Mouse (Mus musculus) G1E (cell line): Measurements from ENCODE around the gene Lsm14b. TPM values are rescaled to one million over a fixed set of nuclear protein-coding genes. Genes with fewer than 3 reads are reported as not detected.

Experiments used
- ATAC-seq: 2 replicates; pipeline ENCODE4 v1.8.0; 2016; ENCODE audit warnings: mild to moderate bottlenecking; ENCODE audit not compliant: insufficient number of reproducible peaks, poor library complexity, low FRiP score, severe bottlenecking; ENCODE audit errors: extremely low read depth
- DNase-seq: peaks from one replicate; pipeline ENCODE4 v3.0.0; 2012; ENCODE audit warnings: low spot score
- H3K27me3 ChIP-seq: 2 replicates; pipeline ENCODE4 v1.6.1; 2012; ENCODE audit warnings: mild to moderate bottlenecking, low read length, inconsistent platforms; ENCODE audit not compliant: insufficient read depth
- H3K36me3 ChIP-seq: replicated peaks from 2 replicates; pipeline ENCODE3; 2012; ENCODE audit warnings: mild to moderate bottlenecking, inconsistent platforms
- H3K4me1 ChIP-seq: 2 replicates; pipeline ENCODE4 v1.6.1; 2012; ENCODE audit warnings: low read depth, low read length, inconsistent platforms, mixed read lengths; ENCODE audit not compliant: insufficient read depth
- H3K4me3 ChIP-seq: 2 replicates; pipeline ENCODE4 v1.5.1; 2012; ENCODE audit warnings: low read depth, mild to moderate bottlenecking, inconsistent platforms, low read length, moderate library complexity, mixed read lengths
- H3K9me3 ChIP-seq: replicated peaks from 2 replicates; pipeline ENCODE4 v1.6.1; 2012; ENCODE audit warnings: inconsistent platforms
- CTCF ChIP-seq: IDR thresholded peaks from 2 replicates; pipeline ENCODE4 v1.5.1; 2012; ENCODE audit warnings: low read depth, low read length, inconsistent platforms, mixed read lengths
- GATA1 ChIP-seq: IDR thresholded peaks from 2 replicates; pipeline ENCODE4 v1.6.1; 2012; ENCODE audit warnings: borderline replicate concordance, low read length, inconsistent platforms, mixed read lengths
- GATA2 ChIP-seq: IDR thresholded peaks from 2 replicates; pipeline ENCODE4 v1.6.1; 2012; ENCODE audit warnings: low read depth, low read length, inconsistent platforms, borderline replicate concordance
- POLR2AphosphoS5 ChIP-seq: IDR thresholded peaks from 2 replicates; pipeline ENCODE4 v1.6.1; 2012; ENCODE audit warnings: low read depth, low read length, inconsistent platforms; ENCODE audit not compliant: insufficient replicate concordance
- TAL1 ChIP-seq: conservative IDR thresholded peaks from 2 replicates; pipeline ENCODE4 v1.6.1; 2012; ENCODE audit warnings: low read depth, low read length, inconsistent platforms, mixed read lengths
- polyA plus RNA-seq: library from polyadenylated mRNA; stranded (reverse); fragments of >175 nt; gene quantifications from 2 replicates; pipeline ENCODE4 v1.2.3, GENCODE M21; 2012
- total RNA-seq, 2 experiments: library from RNA; stranded (forward) in 1 of 2; stranded (reverse) in 1 of 2; fragments of 200-1000 nt in 1 of 2; fragments of >200 nt in 1 of 2; fragmentation: Nextera tagmentation in 1 of 2; gene quantifications; 2 replicates each; pipeline ENCODE4 v1.2.3; 2014 to 2017

Gene Lsm14b
- total and polyA plus RNA-seq, 3 experiments, result 27.5 to 44.4 (median 41.1) TPM

- Histone ChIP-seq H3K4me1 (peaks cover 41% of the 10 kb centered on the region), H3K9me3 (no peaks in the 10 kb centered on the region), H3K27me3 (peaks cover 58% of the 10 kb centered on the region), H3K36me3 (peaks cover 15% of the 10 kb centered on the region), H3K4me3 (no peak overlapping the region)
- DNase-seq, result no peak
- ATAC-seq, result no peak
- TF ChIP-seq CTCF (no peak), GATA2 (no peak), GATA1 (no peak), TAL1 (no peak), POLR2AphosphoS5 (no peak)
Measured at GRCm38 (mm10) chr2:180022751-180023150, 2.0 kb upstream of the Lsm14b start.

- H3K4me3 ChIP-seq, result peak overlapping the region; percentile 90
- H3K36me3 ChIP-seq, result peaks cover 41% of the 10 kb centered on the region
- peaks cover 33% of the 10 kb centered on the region for H3K27me3 ChIP-seq
- DNase-seq, result peak; percentile 48
- H3K4me1 ChIP-seq, result peaks cover 52% of the 10 kb centered on the region
- no peak for TF ChIP-seq POLR2AphosphoS5
- 0 out of 2 replicates have a peak, but pooled peaks have one; percentile 5 for ATAC-seq
- H3K9me3 ChIP-seq, result no peaks in the 10 kb centered on the region
Measured at GRCm38 (mm10) chr2:180025135-180025860, 511 bp downstream of the Lsm14b start.

DNA sequence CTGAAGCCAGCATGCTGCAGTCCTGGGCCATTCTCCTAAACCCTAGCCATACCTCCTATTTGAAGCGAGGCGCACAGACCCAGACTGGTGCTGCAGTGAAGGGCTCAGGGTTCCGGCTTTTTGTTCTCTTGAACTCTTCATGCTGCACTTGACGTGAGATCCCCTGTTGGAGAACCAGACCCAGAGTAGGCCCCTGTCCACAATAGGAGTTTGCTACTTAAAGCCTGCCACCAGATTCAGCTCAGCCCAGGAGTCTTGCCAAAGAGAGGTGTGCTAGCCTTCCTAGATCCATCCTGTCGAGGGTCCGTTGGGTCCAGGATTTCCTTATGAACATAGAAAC is 1.0 kb downstream of the Lsm14b start:
- Histone ChIP-seq H3K36me3 (peaks cover 46% of the 10 kb centered on the region), H3K9me3 (no peaks in the 10 kb centered on the region), H3K27me3 (peaks cover 28% of the 10 kb centered on the region), H3K4me1 (peaks cover 52% of the 10 kb centered on the region), H3K4me3 (peak overlapping the region; percentile 90)
- DNase-seq, result no peak
- 0 out of 2 replicates have a peak, but pooled peaks have one; percentile 0 for ATAC-seq
- no peak for TF ChIP-seq TAL1
- TF ChIP-seq POLR2AphosphoS5, result no peak
- TF ChIP-seq CTCF, result no peak
- TF ChIP-seq GATA2, result no peak
- no peak for TF ChIP-seq GATA1

DNA sequence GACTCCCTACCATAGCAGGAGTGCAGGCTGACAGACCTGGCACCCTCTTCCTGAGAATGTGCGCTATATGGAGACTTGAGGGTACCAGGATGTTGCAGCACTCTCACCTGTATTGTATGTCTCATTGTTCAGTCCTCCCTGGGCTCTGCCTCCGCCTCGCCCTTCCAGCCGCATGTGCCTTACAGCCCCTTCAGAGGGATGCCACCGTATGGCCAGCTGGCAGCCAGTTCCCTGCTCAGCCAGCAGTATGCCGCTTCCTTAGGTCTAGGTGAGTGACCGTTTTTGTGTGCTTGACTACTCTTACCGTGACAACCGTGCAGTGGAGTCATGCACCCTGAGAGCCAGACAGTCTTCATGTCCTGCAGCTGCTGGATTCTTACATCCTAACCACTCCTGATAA is 3.0 kb downstream of the Lsm14b start:
- no peak for DNase-seq
- peak overlapping the region; percentile 37; the same call in 1 of the 2 replicates for H3K4me3 ChIP-seq
- no peaks in the 10 kb centered on the region for H3K9me3 ChIP-seq
- peaks cover 8% of the 10 kb centered on the region for H3K27me3 ChIP-seq
- no peak for TF ChIP-seq GATA2
- no peak for TF ChIP-seq TAL1
- peaks cover 65% of the 10 kb centered on the region for H3K36me3 ChIP-seq
- ATAC-seq, result no peak
- H3K4me1 ChIP-seq, result peaks cover 51% of the 10 kb centered on the region

DNA sequence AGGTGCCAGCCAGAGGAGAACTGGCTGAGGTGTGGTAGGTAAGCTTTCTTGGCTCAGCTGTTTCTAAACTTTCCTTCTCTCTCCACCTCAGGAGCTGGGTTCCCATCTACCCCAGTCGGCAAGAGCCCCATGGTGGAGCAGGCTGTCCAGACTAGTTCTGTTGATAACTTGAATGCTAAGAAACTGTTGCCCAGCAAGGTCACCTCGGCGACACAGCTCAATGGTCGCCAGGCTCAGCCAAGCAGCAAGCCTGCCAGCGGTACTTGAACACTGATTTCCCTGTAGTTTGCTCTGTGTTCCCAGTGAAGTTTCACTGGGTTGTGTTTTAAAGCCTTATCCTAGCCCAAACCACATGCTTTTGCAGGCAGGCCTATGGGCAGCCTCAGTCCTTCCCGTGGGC is 6.5 kb downstream of the Lsm14b start:
- H3K36me3 ChIP-seq, result peaks cover 100% of the 10 kb centered on the region
- peaks cover 36% of the 10 kb centered on the region for H3K4me1 ChIP-seq
- H3K9me3 ChIP-seq, result no peaks in the 10 kb centered on the region
- TF ChIP-seq GATA1 (no peak), TAL1 (no peak), GATA2 (no peak)
- ATAC-seq (no peak), DNase-seq (no peak)
- no peaks in the 10 kb centered on the region for H3K27me3 ChIP-seq
- H3K4me3 ChIP-seq, result no peak overlapping the region

GRCm38 (mm10) chr2:180032925-180033324 is 8.1 kb downstream of the Lsm14b start:
- DNase-seq, result no peak
- H3K27me3 ChIP-seq, result no peaks in the 10 kb centered on the region
- no peak overlapping the region for H3K4me3 ChIP-seq
- H3K36me3 ChIP-seq, result peaks cover 100% of the 10 kb centered on the region
- no peak for ATAC-seq
- H3K4me1 ChIP-seq, result peaks cover 25% of the 10 kb centered on the region
- TF ChIP-seq GATA1, result no peak
- TF ChIP-seq TAL1, result no peak
- no peak for TF ChIP-seq POLR2AphosphoS5
- TF ChIP-seq GATA2, result no peak
- TF ChIP-seq CTCF, result no peak
- H3K9me3 ChIP-seq, result no peaks in the 10 kb centered on the region

DNA sequence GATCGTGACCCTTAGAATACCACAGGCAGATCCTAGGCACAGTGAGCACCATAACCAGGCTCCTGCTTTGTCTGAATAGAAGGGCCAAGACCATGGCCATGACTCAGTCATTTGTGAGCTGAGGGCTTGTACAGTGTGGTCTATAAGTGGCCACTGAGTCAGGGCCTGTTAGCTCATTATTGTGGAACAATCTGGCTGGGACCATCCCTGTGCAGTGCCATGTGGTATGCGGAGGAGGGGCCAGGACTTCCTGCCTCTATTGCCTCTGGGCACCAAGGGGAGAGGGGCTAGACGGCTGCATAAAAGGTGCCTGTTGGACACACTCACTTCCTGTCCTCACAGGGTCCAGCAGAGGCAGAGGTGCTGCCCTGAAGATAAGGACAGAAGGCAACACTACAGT is 9.2 kb downstream of the Lsm14b start:
- Histone ChIP-seq H3K9me3 (no peaks in the 10 kb centered on the region), H3K4me1 (peaks cover 23% of the 10 kb centered on the region), H3K27me3 (no peaks in the 10 kb centered on the region), H3K36me3 (peaks cover 100% of the 10 kb centered on the region), H3K4me3 (no peak overlapping the region)
- DNase-seq (no peak), ATAC-seq (no peak)
- TF ChIP-seq POLR2AphosphoS5 (no peak), TAL1 (no peak), CTCF (no peak), GATA1 (no peak), GATA2 (no peak)
